Mouse (Mus musculus): ENCODE results near the gene Gm10961.

Gm10961 gene

DNA sequence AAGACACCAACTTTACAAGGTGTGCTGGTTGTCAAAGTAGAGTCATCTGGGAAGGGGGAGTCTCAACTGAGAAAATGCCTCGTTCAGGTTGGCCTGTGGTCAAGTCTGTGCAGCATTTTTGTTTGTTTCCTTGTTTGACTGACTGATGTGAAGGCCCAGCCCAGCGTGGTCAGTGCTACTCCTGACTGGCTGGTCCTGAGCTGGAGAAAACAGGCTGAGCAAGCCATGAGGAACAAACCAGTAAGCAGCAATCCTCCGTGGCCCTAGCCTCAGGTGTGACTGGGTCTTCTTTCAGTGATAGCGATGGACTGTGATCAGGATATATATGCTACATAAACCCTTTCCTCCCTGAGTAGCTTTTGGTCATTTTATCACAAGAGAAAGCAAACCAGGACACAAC is 25.8 kb downstream of the Gm10961 start:
- DNase-seq (ENCODE audit: low read depth, low spot score): no peak

GRCm38 (mm10) chr3:107659000-107659399 is 27.9 kb downstream of the Gm10961 start:
- no peak for DNase-seq (ENCODE audit: low read depth, low spot score)

- DNase-seq (ENCODE audit: low read depth, low spot score): no peak
Observed at GRCm38 (mm10) chr3:107664641-107665040, 33.5 kb downstream of the Gm10961 start.

- DNase-seq (ENCODE audit: low read depth, low spot score): no peak
Observed at GRCm38 (mm10) chr3:107667426-107667825, 36.3 kb downstream of the Gm10961 start.

DNA sequence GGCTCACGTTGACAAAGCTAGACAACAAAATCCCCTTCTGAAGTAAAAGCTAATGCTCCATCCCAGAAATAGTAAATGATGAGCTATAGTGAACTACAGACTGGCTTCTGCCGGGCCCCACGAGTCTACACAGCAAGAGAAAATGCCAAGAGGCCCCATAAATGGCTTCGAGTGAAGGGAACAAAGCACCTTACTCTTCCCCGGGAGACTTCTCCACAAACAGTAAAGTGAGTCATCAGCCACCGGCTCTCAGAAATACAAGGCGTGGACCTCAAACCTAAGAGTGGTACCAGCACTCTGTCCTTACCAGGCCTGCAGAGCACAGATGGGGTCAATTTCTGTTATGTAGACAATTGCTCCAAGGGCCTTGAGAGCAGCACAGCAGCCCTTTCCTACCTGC is 37.7 kb downstream of the Gm10961 start:
- DNase-seq (ENCODE audit: low read depth, low spot score): no peak

GRCm38 (mm10) chr3:107670500-107670899 is 39.4 kb downstream of the Gm10961 start:
- DNase-seq (ENCODE audit: low read depth, low spot score): no peak

- DNase-seq (ENCODE audit: low read depth, low spot score): no peak
Observed at GRCm38 (mm10) chr3:107671509-107671908, 40.4 kb downstream of the Gm10961 start.

- DNase-seq (ENCODE audit: low read depth, low spot score): no peak
Observed at GRCm38 (mm10) chr3:107680790-107681576, 49.9 kb downstream of the Gm10961 start.
